ENCODE assay signal across 32 mouse cellular contexts in genomic region chr7:89165528-89165927, GRCm38 (mm10).
DNase-seq lines count a peak whose midpoint lies in the region; ATAC-seq and TF ChIP-seq lines count a peak whose summit lies in the region.
"Had no signal": no experiment of that assay in that cellular context is flagged by ENCODE, and none has a peak within 500 bp of the region (broad histone marks: within the 10 kb centered on the region; RNA-seq: fewer than 3 reads in every experiment).

No protein-coding gene starts in this region.

- 51% methylated on average over 4 of the region's 4 CpGs for WGBS in liver, embryonic 11.5 days
- 52% methylated on average over 4 of the region's 4 CpGs for WGBS in liver, postnatal 0 days (ENCODE audit: insufficient replicate concordance)

- no peaks in the 10 kb centered on the region for H3K4me1 ChIP-seq in liver, embryonic 11.5 days (replicated peaks; ENCODE audit: control insufficient read depth, insufficient read depth, low read length)
- H3K4me1 ChIP-seq in liver, postnatal 0 days (ENCODE audit: insufficient read depth): no peaks in the 10 kb centered on the region
- H3K4me1 ChIP-seq: embryonic facial prominence, embryonic 13.5 days; heart, embryonic 10.5 days; heart, embryonic 13.5 days had no signal

- no peak overlapping the region for H3K9ac ChIP-seq in liver, embryonic 11.5 days (ENCODE audit: low read depth, low read length)
- no peak overlapping the region for H3K9ac ChIP-seq in liver, postnatal 0 days (replicated peaks)
- H3K9ac ChIP-seq: embryonic facial prominence, embryonic 13.5 days; forebrain, embryonic 12.5 days; heart, embryonic 13.5 days; hindbrain, embryonic 14.5 days had no signal

- ATAC-seq in liver, embryonic 11.5 days (replicated peaks; ENCODE audit: low FRiP score): peak; percentile 62
- ATAC-seq in liver, postnatal 0 days: no peak
- ATAC-seq in megakaryocyte progenitor cell, adult 5-6 weeks (replicated peaks; ENCODE audit: poor library complexity): peak; percentile 53
- ATAC-seq in CD4-positive, CD25-positive, alpha-beta regulatory T cell, adult 4 months: no peak
- ATAC-seq: forebrain, embryonic 16.5 days; hindbrain, postnatal 0 days; inflammation-experienced regulatory T-cells, adult 6 months; Patski had no signal

- H3K27ac ChIP-seq in liver, embryonic 11.5 days (ENCODE audit: low read depth, low read length): no peak overlapping the region
- no peak overlapping the region for H3K27ac ChIP-seq in liver, postnatal 0 days (ENCODE audit: low read depth)
- H3K27ac ChIP-seq: embryonic facial prominence, embryonic 10.5 days; embryonic facial prominence, embryonic 13.5 days; forebrain, embryonic 12.5 days; heart, adult 2 months; heart, embryonic 10.5 days; heart, embryonic 13.5 days; hindbrain, embryonic 14.5 days; hindbrain, postnatal 0 days had no signal

- no peaks in the 10 kb centered on the region for H3K27me3 ChIP-seq in liver, embryonic 11.5 days (replicated peaks; ENCODE audit: control insufficient read depth, insufficient read depth, low read length)
- H3K27me3 ChIP-seq in liver, postnatal 0 days (ENCODE audit: insufficient read depth, low read length): no peaks in the 10 kb centered on the region
- H3K27me3 ChIP-seq: embryonic facial prominence, embryonic 13.5 days; forebrain, embryonic 12.5 days; heart, embryonic 13.5 days; Patski had no signal

- H3K4me2 ChIP-seq in liver, embryonic 11.5 days: no peak overlapping the region
- H3K4me2 ChIP-seq in liver, postnatal 0 days (ENCODE audit: low read depth, low read length): no peak overlapping the region
- H3K4me2 ChIP-seq: embryonic facial prominence, embryonic 13.5 days; forebrain, embryonic 12.5 days; heart, embryonic 13.5 days; hindbrain, embryonic 14.5 days had no signal

- no peak for TF ChIP-seq CTCF in liver, postnatal 0 days (IDR thresholded peaks at IDR 0.05; ENCODE audit: low read depth)

- intact Hi-C loops in left cerebral cortex, postnatal 25 days (cut with DNase I): loop anchor here (5.0 kb wide), 1 partner anchor 172 kb away; no protein-coding TSS in a partner anchor

- H3K36me3 ChIP-seq in liver, embryonic 11.5 days (ENCODE audit: control insufficient read depth, insufficient read depth, low read length): no peaks in the 10 kb centered on the region
- no peaks in the 10 kb centered on the region for H3K36me3 ChIP-seq in liver, postnatal 0 days (replicated peaks; ENCODE audit: insufficient read depth, low read length)
- H3K36me3 ChIP-seq: embryonic facial prominence, embryonic 10.5 days; embryonic facial prominence, embryonic 13.5 days; forebrain, embryonic 12.5 days; heart, embryonic 10.5 days; heart, embryonic 13.5 days had no signal

- no peak for DNase-seq in liver, embryonic 11.5 days (ENCODE audit: low spot score)
- DNase-seq in liver, postnatal 0 days: no peak
- DNase-seq in 416B (ENCODE audit: low read depth): peak; percentile 25
- DNase-seq in c-Kit-positive CD71-positive TER-119-negative erythroid progenitor cells, embryonic 14.5 days (ENCODE audit: low read depth): peak; percentile 13
- DNase-seq in left cerebral cortex, postnatal 25 days (ENCODE audit: low spot score in 2 of 2): no peak
- DNase-seq in T-cell, adult 2 months (ENCODE audit: low spot score): no peak
- DNase-seq: adrenal gland, postnatal 10 days; adrenal gland, postnatal 36 days; B cell, adult 2 months; cerebellum, adult 11 months; cerebellum, adult 2 months; cerebellum, adult 9-11 months; cerebellum, postnatal 25 days; embryo, embryonic 11 days; gastrocnemius, postnatal 10 days; gastrocnemius, postnatal 36 days; heart, adult 2 months; heart, postnatal 14 days; heart, postnatal 4 days had no signal

- H3K9me3 ChIP-seq in liver, embryonic 11.5 days (ENCODE audit: control insufficient read depth, low read length): no peaks in the 10 kb centered on the region
- no peaks in the 10 kb centered on the region for H3K9me3 ChIP-seq in liver, postnatal 0 days (ENCODE audit: low read length)
- H3K9me3 ChIP-seq: embryonic facial prominence, embryonic 10.5 days; embryonic facial prominence, embryonic 13.5 days; forebrain, embryonic 12.5 days; heart, embryonic 10.5 days; heart, embryonic 13.5 days had no signal

- TF ChIP-seq EP300 in liver, postnatal 0 days (IDR thresholded peaks at IDR 0.05; ENCODE audit: low read depth): no peak

- H3K4me3 ChIP-seq in liver, embryonic 11.5 days (ENCODE audit: low read depth, low read length): no peak overlapping the region
- H3K4me3 ChIP-seq in liver, postnatal 0 days (ENCODE audit: low read depth, low read length): no peak overlapping the region
- H3K4me3 ChIP-seq: embryonic facial prominence, embryonic 10.5 days; embryonic facial prominence, embryonic 13.5 days; erythroblast, embryonic 14.5 days; forebrain, embryonic 12.5 days; heart, adult 2 months; heart, embryonic 10.5 days; heart, embryonic 13.5 days had no signal

Comparison
In these comparisons a context has a peak if more than half of its experiments do, and no peak if none do; other contexts are left out.
1. ATAC-seq: peak in liver, embryonic 11.5 days (single experiment) and megakaryocyte progenitor cell, adult 5-6 weeks (single experiment); none in liver, postnatal 0 days (single experiment) and CD4-positive, CD25-positive, alpha-beta regulatory T cell, adult 4 months (single experiment).
2. DNase-seq: peak in 416B (single experiment) and c-Kit-positive CD71-positive TER-119-negative erythroid progenitor cells, embryonic 14.5 days (single experiment); none in liver, embryonic 11.5 days (single experiment), liver, postnatal 0 days (single experiment), left cerebral cortex, postnatal 25 days (0 of 2) and T-cell, adult 2 months (single experiment).